Mouse (Mus musculus): ENCODE measurements around the gene Fbxo30. TPM values are rescaled to one million over a fixed set of nuclear protein-coding genes. Genes with fewer than 3 reads are reported as not detected.

Gene Fbxo30
- total RNA-seq, 2 experiments from 2014 or later = 20.6 to 22.2 TPM

GRCm38 (mm10) chr10:11322316-11322715 is 41.2 kb downstream of the Fbxo30 start:
- DNase-seq = no peak

DNA sequence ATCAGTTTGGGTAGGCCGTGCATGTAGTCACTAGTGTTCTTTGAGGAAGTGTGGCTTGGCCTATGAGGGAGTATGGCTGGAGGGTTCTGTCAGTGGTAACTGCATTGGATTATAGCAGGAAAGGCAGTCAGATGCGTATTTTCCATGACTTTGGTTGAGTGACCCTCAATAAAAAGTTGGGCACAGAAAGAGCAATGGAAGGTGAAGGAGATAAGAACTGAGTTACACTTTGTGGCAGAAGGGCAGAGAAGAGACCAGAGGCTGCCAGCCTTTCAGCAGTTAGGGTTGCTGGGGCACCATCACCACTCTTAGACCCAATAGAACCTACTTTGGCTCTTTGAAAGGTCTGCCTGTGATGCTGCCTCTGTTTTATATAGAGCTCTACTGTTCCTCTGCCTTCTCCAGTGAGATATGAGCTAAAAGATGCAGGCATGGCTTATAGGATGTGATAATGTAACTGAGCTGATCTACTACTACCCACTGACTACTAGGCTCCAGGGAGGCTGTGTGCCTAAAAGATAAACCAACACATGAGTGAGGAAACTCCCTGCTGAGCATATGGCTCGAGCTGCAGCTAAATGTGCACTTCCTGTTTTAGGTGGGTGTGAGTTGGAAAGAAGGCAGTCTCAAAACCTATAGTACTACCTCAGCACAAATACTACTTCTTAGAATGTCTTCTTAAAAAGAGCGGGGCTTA is 42.2 kb downstream of the Fbxo30 start:
- no peak for DNase-seq

DNA sequence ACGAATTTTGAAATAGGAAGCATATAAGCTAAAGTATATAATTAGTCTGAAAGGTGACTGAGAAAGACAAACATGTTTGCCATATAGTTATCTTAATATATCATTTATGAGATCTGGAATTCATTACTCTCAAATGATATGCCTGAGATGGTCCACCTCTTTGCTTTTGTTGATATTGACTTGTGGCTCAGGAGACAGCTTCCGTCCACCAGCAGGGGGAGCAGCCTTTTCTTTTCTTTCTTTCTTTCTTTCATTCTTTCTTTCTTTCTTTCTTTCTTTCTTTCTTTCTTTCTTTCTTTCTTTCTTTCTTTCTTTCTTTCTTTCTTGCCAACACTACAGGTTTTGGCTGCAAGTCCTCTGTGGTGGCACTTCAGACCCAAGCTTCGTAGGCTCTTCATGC is 45.4 kb downstream of the Fbxo30 start:
- no peak for DNase-seq

DNA sequence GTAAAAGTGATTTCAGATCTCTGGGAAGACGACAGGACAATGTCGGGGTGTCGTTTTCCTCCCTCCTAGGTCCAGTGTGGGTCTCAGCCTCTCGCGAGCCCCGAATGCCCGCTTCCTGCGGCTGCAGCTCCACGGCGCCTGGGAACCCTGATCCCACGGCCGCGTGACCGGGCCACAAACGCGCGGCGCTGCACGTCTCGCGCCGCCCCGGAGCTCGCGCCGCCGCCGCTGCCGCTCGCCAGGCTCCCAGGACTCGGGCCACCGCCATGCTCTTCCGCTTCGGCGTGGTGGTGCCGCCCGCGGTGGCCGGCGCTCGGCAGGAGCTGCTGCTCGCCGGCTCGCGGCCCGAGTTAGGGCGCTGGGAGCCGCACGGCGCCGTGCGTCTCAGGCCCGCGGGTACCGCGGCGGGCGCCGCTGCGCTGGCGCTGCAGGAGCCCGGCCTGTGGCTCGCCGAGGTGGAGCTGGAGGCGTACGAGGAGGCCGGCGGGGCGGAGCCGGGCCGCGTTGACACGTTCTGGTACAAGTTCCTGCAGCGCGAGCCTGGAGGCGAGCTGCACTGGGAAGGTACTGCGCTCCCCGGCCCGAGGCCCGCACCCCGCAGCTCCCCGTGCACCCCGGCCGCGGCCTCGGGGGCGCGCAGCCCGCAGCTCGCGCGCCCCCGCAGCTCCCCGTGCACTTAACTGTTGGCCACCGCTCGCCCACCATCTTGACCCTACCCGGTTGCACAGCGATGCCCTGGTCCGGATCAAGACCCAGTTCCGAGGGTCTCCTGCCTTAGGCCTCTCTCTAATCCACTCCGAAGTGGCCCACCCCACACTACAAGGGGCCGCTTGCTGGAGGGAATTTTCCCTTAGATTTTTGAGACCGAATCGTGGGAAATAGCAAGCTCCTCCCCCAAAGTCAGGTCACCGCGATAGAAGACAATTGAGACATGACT is 62.3 kb downstream of the Fbxo30 start, which contains the start of gene Epm2a:
Gene Epm2a (plus strand): TSS at position 200 of the 937 bp plus-strand sequence.
- DNase-seq = peak; percentile 91

GRCm38 (mm10) chr10:11344536-11345468 is 63.7 kb downstream of the Fbxo30 start:
- DNase-seq = no peak

Other genes with a start within 250 kb of the Fbxo30 start
- gene Grm1, start 199.0 kb upstream of the Fbxo30 start, total RNA-seq (2021) = not detected
- gene Shprh, start 131.9 kb upstream of the Fbxo30 start, total RNA-seq (2021) = 10 to 100 TPM; 20.8 to 26.2 TPM
- gene Epm2a, start 62.1 kb downstream of the Fbxo30 start, total RNA-seq (2021) = 10 to 100 TPM; 10.2 to 15.6 TPM

Data from adrenal gland, postnatal 10 days (tissue).